Mouse (Mus musculus) CH12.LX (cell line): ENCODE results near the gene Erf. TPM values are rescaled to one million over a fixed set of nuclear protein-coding genes. Genes with fewer than 3 reads are reported as not detected.

Experiments used
- DNase-seq: peaks from one replicate; pipeline ENCODE4 v3.0.0-alpha.2; 2013; ENCODE audit errors: extremely low read depth
- H3K27ac ChIP-seq: 2 replicates; pipeline ENCODE4 v1.5.1; 2012; ENCODE audit warnings: low read depth, mild to moderate bottlenecking, control low read depth, moderate library complexity; ENCODE audit not compliant: insufficient read depth
- H3K27me3 ChIP-seq: replicated peaks from 2 replicates; pipeline ENCODE3; 2012; ENCODE audit warnings: inconsistent platforms
- H3K36me3 ChIP-seq, 2 experiments: replicated peaks in 1 of 2; 2 replicates each; pipeline versions ENCODE3 to v1.6.1; 2012; ENCODE audit warnings: inconsistent platforms in 1 of 2, low read length in 1 of 2, mild to moderate bottlenecking in 1 of 2, mixed read lengths in 1 of 2, moderate library complexity in 1 of 2; ENCODE audit not compliant: control insufficient read depth in 1 of 2, insufficient read depth in 1 of 2
- H3K4me1 ChIP-seq, 2 experiments: 2 replicates each; pipeline ENCODE4 v1.6.1; 2012; ENCODE audit warnings: inconsistent platforms in 1 of 2, moderate library complexity in 1 of 2; ENCODE audit not compliant: insufficient read depth in 2 of 2, control insufficient read depth in 1 of 2
- H3K4me2 ChIP-seq: 2 replicates; pipeline ENCODE4 v1.6.1; 2012; ENCODE audit warnings: low read depth, mild to moderate bottlenecking, control low read depth; ENCODE audit not compliant: poor library complexity, insufficient read depth, severe bottlenecking
- H3K4me3 ChIP-seq, 3 experiments: fragments of 150-350 bp in 1 of 3; sonication (generic) in 1 of 3; replicated peaks in 1 of 3; 2 replicates each; pipeline versions ENCODE3 to v1.5.1; 2011 to 2012; ENCODE audit warnings: low read depth in 2 of 3, low read length in 2 of 3, mild to moderate bottlenecking in 2 of 3, moderate library complexity in 2 of 3, control low read depth in 1 of 3, improper control_type of control experiment in 1 of 3, inconsistent platforms in 1 of 3, mixed read lengths in 1 of 3; ENCODE audit not compliant: poor library complexity in 1 of 3
- H3K79me2 ChIP-seq: replicated peaks from 2 replicates; pipeline ENCODE4 v1.6.1; 2012; ENCODE audit warnings: mild to moderate bottlenecking, moderate library complexity; ENCODE audit not compliant: control insufficient read depth, poor library complexity, insufficient read depth, severe bottlenecking; ENCODE audit errors: extremely low read depth
- H3K9ac ChIP-seq: 2 replicates; pipeline ENCODE4 v1.6.1; 2012; ENCODE audit warnings: low read depth, mild to moderate bottlenecking, control low read depth, moderate library complexity; ENCODE audit not compliant: insufficient read depth
- H3K9me3 ChIP-seq: replicated peaks from 2 replicates; pipeline ENCODE3; 2012; ENCODE audit warnings: low read length, inconsistent platforms, mixed read lengths
- BHLHE40 ChIP-seq: IDR thresholded peaks from 2 replicates; pipeline ENCODE4 v1.6.1; 2011; ENCODE audit warnings: mild to moderate bottlenecking, low read depth, low read length, improper control_type of control experiment
- CHD1 ChIP-seq: IDR thresholded peaks from 2 replicates; pipeline ENCODE4 v1.6.1; 2012; ENCODE audit warnings: low read depth, low read length, improper control_type of control experiment, inconsistent platforms
- CHD2 ChIP-seq: IDR thresholded peaks from 2 replicates; pipeline ENCODE4 v1.6.1; 2011; ENCODE audit warnings: low read length, improper control_type of control experiment
- CTCF ChIP-seq, 2 experiments: IDR thresholded peaks in 1 of 2; conservative IDR thresholded peaks in 1 of 2; 2 replicates each; pipeline ENCODE4 v1.5.1; 2011 to 2012; ENCODE audit warnings: low read depth in 2 of 2, low read length in 2 of 2, improper control_type of control experiment in 1 of 2, inconsistent platforms in 1 of 2, mild to moderate bottlenecking in 1 of 2, moderate library complexity in 1 of 2
- E2F4 ChIP-seq: IDR thresholded peaks from 2 replicates; pipeline ENCODE4 v1.6.1; 2011; ENCODE audit warnings: low read depth, low read length, improper control_type of control experiment; ENCODE audit not compliant: insufficient replicate concordance
- ELF1 ChIP-seq: IDR thresholded peaks from 2 replicates; pipeline ENCODE4 v1.6.1; 2014; ENCODE audit warnings: low read depth, mild to moderate bottlenecking, inconsistent platforms, low read length, improper control_type of control experiment
- EP300 ChIP-seq: IDR thresholded peaks from 2 replicates; pipeline ENCODE4 v1.6.1; 2011; ENCODE audit warnings: low read length, improper control_type of control experiment
- ETS1 ChIP-seq: conservative IDR thresholded peaks from 2 replicates; pipeline ENCODE4 v1.6.1; 2012; ENCODE audit warnings: low read depth, mild to moderate bottlenecking, inconsistent platforms, low read length, improper control_type of control experiment, moderate library complexity
- GABPA ChIP-seq: IDR thresholded peaks from 2 replicates; pipeline ENCODE4 v1.6.1; 2012; ENCODE audit warnings: low read depth, low read length, improper control_type of control experiment, inconsistent platforms; ENCODE audit not compliant: insufficient replicate concordance
- HCFC1 ChIP-seq: IDR thresholded peaks from 2 replicates; pipeline ENCODE4 v1.6.1; 2012; ENCODE audit warnings: low read depth, mild to moderate bottlenecking, inconsistent platforms, low read length, improper control_type of control experiment
- IRF4 ChIP-seq: IDR thresholded peaks from 2 replicates; pipeline ENCODE4 v1.6.1; 2014; ENCODE audit warnings: low read depth, mild to moderate bottlenecking, inconsistent platforms, low read length, improper control_type of control experiment
- JUN ChIP-seq: IDR thresholded peaks from 2 replicates; pipeline ENCODE4 v1.6.1; 2011; ENCODE audit warnings: low read depth, mild to moderate bottlenecking, low read length, improper control_type of control experiment, moderate library complexity; ENCODE audit not compliant: insufficient read depth
- JUND ChIP-seq: conservative IDR thresholded peaks from 2 replicates; pipeline ENCODE4 v1.6.1; 2011; ENCODE audit warnings: low read depth, low read length, improper control_type of control experiment
- KAT2A ChIP-seq: IDR thresholded peaks from 2 replicates; pipeline ENCODE4 v1.6.1; 2012; ENCODE audit warnings: low read length, improper control_type of control experiment, inconsistent platforms; ENCODE audit not compliant: insufficient replicate concordance
- MAFK ChIP-seq: IDR thresholded peaks from 2 replicates; pipeline ENCODE4 v1.6.1; 2011; ENCODE audit warnings: low read length, improper control_type of control experiment; ENCODE audit not compliant: insufficient replicate concordance
- MAX ChIP-seq: IDR thresholded peaks from 2 replicates; pipeline ENCODE4 v1.6.1; 2011; ENCODE audit warnings: low read length, improper control_type of control experiment
- MAZ ChIP-seq: IDR thresholded peaks from 2 replicates; pipeline ENCODE4 v1.6.1; 2012; ENCODE audit warnings: low read depth, mild to moderate bottlenecking, inconsistent platforms, low read length, improper control_type of control experiment, moderate library complexity
- MEF2A ChIP-seq: IDR thresholded peaks from 2 replicates; pipeline ENCODE4 v1.6.1; 2014; ENCODE audit warnings: low read depth, mild to moderate bottlenecking, inconsistent platforms, low read length, improper control_type of control experiment, borderline replicate concordance
- MXI1 ChIP-seq: IDR thresholded peaks from 2 replicates; pipeline ENCODE4 v1.6.1; 2011; ENCODE audit warnings: mild to moderate bottlenecking, low read depth, low read length, improper control_type of control experiment
- MYC ChIP-seq: IDR thresholded peaks from 2 replicates; pipeline ENCODE4 v1.6.1; 2011; ENCODE audit warnings: low read depth, mild to moderate bottlenecking, improper control_type of control experiment, low read length
- NELFE ChIP-seq: IDR thresholded peaks from 2 replicates; pipeline ENCODE4 v1.6.1; 2011; ENCODE audit warnings: low read depth, low read length, improper control_type of control experiment
- NRF1 ChIP-seq: IDR thresholded peaks from 2 replicates; pipeline ENCODE4 v1.6.1; 2014; ENCODE audit warnings: low read depth, mild to moderate bottlenecking, inconsistent platforms, low read length, improper control_type of control experiment, moderate library complexity
- PAX5 ChIP-seq: IDR thresholded peaks from 2 replicates; pipeline ENCODE4 v1.6.1; 2012; ENCODE audit warnings: low read length, inconsistent platforms, mixed read lengths
- POLR2A ChIP-seq: IDR thresholded peaks from 2 replicates; pipeline ENCODE4 v1.6.1; 2011; ENCODE audit warnings: low read depth, mild to moderate bottlenecking, improper control_type of control experiment, low read length
- POLR2AphosphoS2 ChIP-seq: IDR thresholded peaks from 2 replicates; pipeline ENCODE4 v1.6.1; 2011; ENCODE audit warnings: low read depth, low read length, improper control_type of control experiment
- RAD21 ChIP-seq: IDR thresholded peaks from 2 replicates; pipeline ENCODE4 v1.6.1; 2011; ENCODE audit warnings: low read depth, mild to moderate bottlenecking, low read length, improper control_type of control experiment, moderate library complexity
- RCOR1 ChIP-seq: conservative IDR thresholded peaks from 2 replicates; pipeline ENCODE4 v1.6.1; 2012; ENCODE audit warnings: low read depth, mild to moderate bottlenecking, inconsistent platforms, low read length, improper control_type of control experiment
- SIN3A ChIP-seq: IDR thresholded peaks from 2 replicates; pipeline ENCODE4 v1.6.1; 2012; ENCODE audit warnings: low read length, improper control_type of control experiment, inconsistent platforms
- SMC3 ChIP-seq: IDR thresholded peaks from 2 replicates; pipeline ENCODE4 v1.6.1; 2011; ENCODE audit warnings: low read depth, low read length, improper control_type of control experiment
- TBP ChIP-seq: conservative IDR thresholded peaks from 2 replicates; pipeline ENCODE4 v1.6.1; 2011; ENCODE audit warnings: low read depth, low read length, improper control_type of control experiment
- TCF12 ChIP-seq: IDR thresholded peaks from 2 replicates; pipeline ENCODE4 v1.6.1; 2014; ENCODE audit warnings: low read depth, mild to moderate bottlenecking, inconsistent platforms, low read length, improper control_type of control experiment
- UBTF ChIP-seq: IDR thresholded peaks from 2 replicates; pipeline ENCODE4 v1.6.1; 2012; ENCODE audit warnings: low read depth, mild to moderate bottlenecking, inconsistent platforms, low read length, improper control_type of control experiment, moderate library complexity
- USF1 ChIP-seq: IDR thresholded peaks from 2 replicates; pipeline ENCODE4 v1.6.1; 2014; ENCODE audit warnings: low read depth, mild to moderate bottlenecking, inconsistent platforms, low read length, improper control_type of control experiment
- USF2 ChIP-seq: conservative IDR thresholded peaks from 2 replicates; pipeline ENCODE4 v1.6.1; 2011; ENCODE audit warnings: low read depth, low read length, improper control_type of control experiment
- ZC3H11A ChIP-seq: IDR thresholded peaks from 2 replicates; pipeline ENCODE4 v1.6.1; 2012; ENCODE audit warnings: low read depth, mild to moderate bottlenecking, inconsistent platforms, low read length, improper control_type of control experiment
- ZKSCAN1 ChIP-seq: IDR thresholded peaks from 2 replicates; pipeline ENCODE4 v1.6.1; 2012; ENCODE audit warnings: low read depth, inconsistent platforms, low read length, improper control_type of control experiment, borderline replicate concordance
- ZMIZ1 ChIP-seq: IDR thresholded peaks from 2 replicates; pipeline ENCODE4 v1.6.1; 2012; ENCODE audit warnings: low read depth, mild to moderate bottlenecking, inconsistent platforms, low read length, improper control_type of control experiment
- ZNF384 ChIP-seq: IDR thresholded peaks from 2 replicates; pipeline ENCODE4 v1.6.1; 2012; ENCODE audit warnings: low read depth, low read length, improper control_type of control experiment, inconsistent platforms
- dilution Hi-C: fragments of 300-500 bp; cut with MboI; formaldehyde crosslinking; loops from 2 replicates; pipeline ENCODE4 v1.14.3; 2020; ENCODE audit warnings: low sequenced_read_pairs; ENCODE audit not compliant: extremely low pct_unique_long_range_greater_than_20kb, extremely low pct_ligation_motif_present
- in situ Hi-C: fragments of 300-500 bp; cut with MboI; formaldehyde crosslinking; loops from 3 replicates; pipeline ENCODE4 v1.14.3; 2019; ENCODE audit warnings: low sequenced_read_pairs, low pct_ligation_motif_present, low pct_unique_long_range_greater_than_20kb, mixed read lengths
- polyA plus RNA-seq: library from polyadenylated mRNA; unstranded; fragments of >175 nt; gene quantifications from 2 replicates; pipeline ENCODE4 v1.2.1, GENCODE M21; 2012; ENCODE audit warnings: low read depth; ENCODE audit not compliant: insufficient read length
- total RNA-seq, 2 experiments: library from RNA; depleted of rRNA; stranded (reverse); fragments of 300-350 nt in 1 of 2; fragments of >200 nt in 1 of 2; gene quantifications; 2 replicates each; pipeline ENCODE4 v1.2.3; 2012 to 2014

Erf gene
- total and polyA plus RNA-seq, 3 experiments: 6.1 to 15.4 (median 13.2) TPM

GRCm38 (mm10) chr7:25219756-25220456 is 30.7 kb downstream of the Erf start:
- Histone ChIP-seq H3K79me2 (peaks cover 9% of the 10 kb centered on the region), H3K4me1 (peaks cover 3 to 41% of the 10 kb centered on the region in 2 experiments; a peak in 3 of 4 replicates), H3K9ac (peak overlapping the region; percentile 69), H3K27me3 (no peaks in the 10 kb centered on the region), H3K36me3 (peaks cover 20 to 40% of the 10 kb centered on the region in 2 experiments), H3K27ac (peak overlapping the region; percentile 34), H3K4me2 (peak overlapping the region; percentile 87), H3K9me3 (no peaks in the 10 kb centered on the region), H3K4me3 (peak overlapping the region; percentile 73 to 86 (median 86))
- in situ Hi-C loops: no loop called here
- dilution Hi-C loops: no loop called here
- DNase-seq: peak; percentile 98
- TF ChIP-seq USF2 (no peak), JUN (no peak), UBTF (no peak), MAX (peak; percentile 67), CHD1 (no peak), ZNF384 (no peak), SIN3A (peak; percentile 13), TCF12 (peak; percentile 9; the same call in 1 of the 2 replicates), USF1 (no peak), TBP (peak; percentile 45; the same call in 1 of the 2 replicates), ELF1 (0 out of 2 replicates have a peak, but pooled peaks have one; percentile 40), RCOR1 (no peak), MEF2A (no peak), EP300 (no peak), ZKSCAN1 (no peak), IRF4 (0 out of 2 replicates have a peak, but pooled peaks have one; percentile 29), NELFE (peak; percentile 76), JUND (0 out of 2 replicates have a peak, but pooled peaks have one; percentile 27), ETS1 (no peak), POLR2AphosphoS2 (peak; percentile 65; the same call in 1 of the 2 replicates), RAD21 (no peak), POLR2A (peak; percentile 79), ZC3H11A (no peak), ZMIZ1 (peak; percentile 53; the same call in 1 of the 2 replicates), CHD2 (no peak), KAT2A (no peak), CTCF (conservative IDR thresholded peaks at IDR 0.05 in 1 of 2, IDR thresholded peaks at IDR 0.05 in 1 of 2; ENCODE audit: low read depth in 2 of 2, low read length in 2 of 2) (no peak), MAZ (no peak), BHLHE40 (0 out of 2 replicates have a peak, but pooled peaks have one; percentile 34), E2F4 (no peak), PAX5 (no peak), NRF1 (peak; percentile 96), MYC (peak; percentile 5; the same call in 1 of the 2 replicates), MAFK (no peak), SMC3 (no peak), HCFC1 (peak; percentile 23), GABPA (no peak), MXI1 (peak; percentile 60)
